Mouse (Mus musculus): ENCODE results near the gene Oser1.
"Not testable (repeated sequence)": the region's sequence is repeated elsewhere in the genome, so short reads cannot be mapped to it uniquely, and the experiment has no call there.

Oser1 gene

DNA sequence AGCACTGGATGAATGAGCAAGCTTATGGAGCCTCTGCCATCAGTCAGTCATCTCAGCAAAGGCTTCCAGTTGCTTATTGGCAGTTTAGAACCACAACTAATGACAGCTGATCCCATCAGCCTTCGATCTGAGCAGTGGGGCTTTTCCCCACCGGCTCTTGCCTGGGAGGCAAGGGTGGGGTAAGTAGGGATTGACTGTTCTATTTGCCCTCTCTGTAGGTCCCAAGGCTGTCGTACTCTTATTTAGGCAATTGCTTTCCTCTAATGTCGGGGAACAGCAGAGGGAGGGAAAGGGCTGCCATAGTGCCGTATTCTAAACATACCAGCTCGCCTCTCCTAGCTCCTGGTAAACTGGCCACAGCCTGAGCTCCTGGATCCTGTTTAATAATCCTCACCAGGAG lies at the start of gene Oser1:
TSS of gene Oser1 (minus strand) at position 101 of the 400 bp plus-strand sequence.
- in situ Hi-C loops (cut with MboI; ENCODE audit: low sequenced_read_pairs) = no loop called here

DNA sequence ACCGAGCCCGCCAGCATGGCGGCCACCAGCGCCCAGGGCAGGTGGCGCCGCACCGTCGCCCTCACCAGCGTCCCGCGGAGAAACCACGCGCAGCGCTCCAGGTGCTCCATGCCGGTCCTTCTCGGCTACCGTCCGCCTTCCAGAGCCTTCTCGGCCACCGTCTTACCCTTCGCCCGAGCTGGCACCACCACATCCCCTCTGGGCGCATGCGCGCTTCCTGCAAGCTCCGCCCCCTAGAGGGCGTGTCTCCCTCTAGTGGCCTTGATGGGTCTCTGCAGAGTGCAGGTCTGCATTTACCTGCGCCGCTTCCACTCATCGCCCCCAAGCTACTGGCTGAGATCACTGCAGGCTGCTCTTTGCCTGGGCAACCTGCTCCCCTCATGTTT lies 48.0 kb upstream of the Oser1 start, which contains the start of gene Fitm2:
TSS of gene Fitm2 (minus strand) at position 164 of the 386 bp plus-strand sequence.
- in situ Hi-C loops (cut with MboI; ENCODE audit: low sequenced_read_pairs) = no loop called here

DNA sequence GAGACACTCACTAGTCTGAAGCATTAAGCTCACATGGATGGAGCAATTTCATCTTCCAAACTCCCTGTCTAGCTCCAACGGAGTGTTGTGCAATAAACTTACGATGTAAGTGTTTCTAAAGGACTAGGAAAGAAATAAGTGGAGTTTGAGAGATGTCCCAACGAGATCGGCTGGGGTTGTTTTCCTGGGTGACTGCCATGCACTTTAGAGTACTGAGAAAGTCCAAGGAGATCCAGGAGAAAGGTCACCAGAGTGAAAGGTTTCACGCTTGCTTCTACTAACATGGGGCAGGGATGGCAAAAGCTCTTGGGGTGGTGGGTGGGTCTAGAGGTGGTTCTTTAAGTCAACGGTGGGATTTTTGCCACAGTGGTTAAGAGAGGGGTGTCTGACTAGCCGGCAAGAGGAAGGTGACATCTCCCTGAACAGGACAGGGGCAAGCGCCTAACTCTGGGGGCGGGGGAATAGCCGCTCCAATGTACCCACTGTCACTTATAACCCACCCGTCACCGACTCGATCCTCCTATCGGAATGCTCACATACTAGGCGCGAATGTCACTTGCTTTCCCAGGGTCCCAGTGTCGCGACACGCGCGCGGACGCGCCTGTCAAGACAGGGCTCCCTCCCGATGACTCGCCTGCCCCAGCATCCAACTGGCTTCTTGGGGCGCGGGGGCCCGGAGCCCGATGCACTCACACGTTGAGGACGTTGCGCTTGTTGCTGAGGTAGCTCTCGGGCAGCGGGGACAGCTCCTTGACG lies 47.4 kb upstream of the Oser1 start:
- in situ Hi-C loops (cut with MboI; ENCODE audit: low sequenced_read_pairs) = no loop called here

DNA sequence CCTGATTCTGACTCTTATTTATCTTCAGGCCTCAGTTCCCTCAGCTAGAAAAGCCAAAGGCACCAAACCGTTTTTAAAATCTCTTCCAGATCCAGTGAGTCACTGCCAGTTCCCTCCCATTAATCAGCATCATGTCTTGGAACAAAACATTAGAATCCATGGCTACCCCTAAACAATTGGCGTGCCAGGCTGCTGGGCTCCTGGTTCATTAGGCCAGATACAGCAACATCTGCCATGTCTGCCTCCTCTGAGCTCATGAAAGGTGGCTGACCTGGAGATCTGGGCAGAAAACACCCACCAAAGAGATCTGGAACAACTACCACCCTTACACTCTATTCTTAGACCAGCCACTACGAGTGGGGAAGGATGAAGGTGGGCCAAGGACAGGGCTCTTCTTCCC lies 46.6 kb upstream of the Oser1 start:
- in situ Hi-C loops (cut with MboI; ENCODE audit: low sequenced_read_pairs) = no loop called here

DNA sequence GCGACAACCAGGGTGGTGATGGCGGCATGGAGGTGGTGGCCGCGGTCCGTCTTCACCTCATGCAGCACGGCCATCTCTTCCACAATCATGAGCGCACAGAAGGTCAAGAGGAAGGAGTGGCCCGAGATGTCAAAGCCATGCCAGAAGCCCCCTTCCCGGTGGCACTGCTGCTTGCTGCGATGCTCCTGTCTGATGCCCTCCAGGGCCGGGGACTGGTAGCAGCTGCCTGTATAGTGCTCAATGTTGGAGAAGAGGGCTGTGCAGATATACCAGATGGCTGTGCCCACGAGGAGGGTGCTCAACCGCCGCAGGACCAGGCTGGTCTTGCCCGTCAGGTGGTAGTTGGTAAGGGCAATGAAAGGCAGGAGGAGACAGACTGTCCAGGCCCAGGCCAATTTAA lies 45.2 kb upstream of the Oser1 start:
- in situ Hi-C loops (cut with MboI; ENCODE audit: low sequenced_read_pairs) = no loop called here

DNA sequence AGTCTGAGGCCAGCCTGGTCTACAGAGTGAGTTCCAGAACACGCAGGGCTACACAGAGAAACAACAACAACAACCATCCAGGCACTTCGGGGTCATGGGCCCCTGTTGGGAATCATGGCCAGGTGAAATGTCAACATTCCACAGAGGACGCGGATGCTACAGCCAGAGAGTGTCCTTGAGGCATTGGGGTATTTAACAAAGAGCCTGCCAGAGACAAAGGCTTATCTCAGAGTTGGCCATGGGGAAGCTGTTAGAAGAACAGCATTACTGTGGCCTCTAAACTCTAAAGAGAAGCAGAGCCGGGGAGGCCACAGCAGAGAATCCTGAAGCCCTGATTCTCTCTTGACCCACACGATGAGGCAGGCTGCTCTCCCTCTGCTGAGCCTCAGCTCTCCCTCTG lies 44.4 kb upstream of the Oser1 start:
- in situ Hi-C loops (cut with MboI; ENCODE audit: low sequenced_read_pairs) = no loop called here

DNA sequence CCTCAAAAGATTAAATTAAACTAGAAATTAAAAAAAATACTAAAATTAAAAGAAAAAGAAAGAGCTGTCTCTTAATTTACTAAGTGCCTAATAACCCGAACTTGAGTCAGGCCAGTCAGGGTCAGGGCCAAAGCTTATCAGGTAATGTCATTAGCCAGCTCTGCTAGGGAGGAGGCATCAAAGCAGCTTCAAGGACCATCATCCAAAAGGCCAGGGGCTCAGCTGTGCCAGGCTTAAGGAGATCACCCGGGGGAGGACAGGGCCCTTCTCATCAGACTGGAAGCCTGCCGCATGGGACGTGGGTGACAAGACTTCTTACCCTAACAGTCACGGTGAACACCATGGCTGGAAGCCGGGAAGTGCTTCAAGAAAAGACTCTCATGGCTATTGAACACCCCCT lies 43.1 kb upstream of the Oser1 start:
- in situ Hi-C loops (cut with MboI; ENCODE audit: low sequenced_read_pairs) = no loop called here

DNA sequence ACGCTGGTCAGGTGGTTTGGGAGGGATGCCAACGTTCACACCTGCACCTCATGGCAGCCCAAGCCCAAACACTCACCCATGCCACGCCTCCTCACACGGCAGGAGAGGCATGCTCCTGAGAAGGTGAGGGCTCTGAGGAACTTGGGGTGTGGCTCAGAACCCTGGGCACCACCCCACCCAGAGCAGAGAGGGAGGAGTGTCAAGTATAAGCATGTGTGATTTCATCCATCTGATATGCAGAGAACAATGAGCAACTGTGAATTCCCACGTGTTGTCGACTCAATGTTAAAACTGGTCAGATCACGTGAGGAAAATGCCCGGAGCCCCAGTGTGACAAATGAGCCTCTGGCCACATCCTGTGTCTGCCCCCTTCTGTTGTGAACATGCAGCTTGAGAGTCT lies 42.3 kb upstream of the Oser1 start:
- in situ Hi-C loops (cut with MboI; ENCODE audit: low sequenced_read_pairs) = no loop called here

DNA sequence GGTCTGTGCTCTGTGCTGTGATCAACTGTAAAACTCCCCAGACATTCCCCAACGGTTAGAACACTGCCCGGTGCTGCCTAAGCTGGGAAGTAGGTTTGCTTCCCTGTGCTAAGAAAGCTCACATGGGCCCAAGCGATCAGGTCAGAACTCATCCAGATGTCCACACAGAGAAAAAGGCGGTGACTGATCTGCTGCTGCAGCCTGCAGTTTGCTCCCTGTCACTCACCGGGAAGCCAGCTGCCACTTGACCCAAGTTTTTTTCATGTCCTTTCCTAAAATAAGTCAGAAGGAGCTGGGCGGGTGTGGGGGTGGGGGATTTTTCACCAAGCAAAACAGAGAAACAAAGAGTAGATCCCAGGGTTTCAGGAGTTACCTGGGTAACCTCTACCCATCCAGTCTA lies 40.1 kb upstream of the Oser1 start:
- in situ Hi-C loops (cut with MboI; ENCODE audit: low sequenced_read_pairs) = no loop called here

DNA sequence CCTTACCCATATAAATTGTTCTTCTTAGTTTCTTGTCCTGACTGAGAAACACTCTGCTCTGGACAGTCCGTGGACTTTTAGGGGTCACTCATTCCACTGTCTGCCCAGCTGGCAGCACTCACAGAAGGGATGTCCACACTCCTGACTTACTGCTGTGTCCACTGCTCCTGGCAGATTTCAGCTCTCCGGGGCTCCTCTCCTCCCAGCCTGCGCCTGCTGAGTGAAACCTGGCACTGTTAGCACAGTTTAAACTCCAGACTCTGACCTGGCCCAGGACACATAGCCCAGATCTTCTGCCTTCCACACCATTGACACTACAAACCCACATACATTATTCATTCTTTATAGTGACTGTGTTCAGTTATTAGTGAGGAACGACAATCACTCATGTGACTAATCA lies 39.5 kb upstream of the Oser1 start:
- in situ Hi-C loops (cut with MboI; ENCODE audit: low sequenced_read_pairs) = no loop called here

DNA sequence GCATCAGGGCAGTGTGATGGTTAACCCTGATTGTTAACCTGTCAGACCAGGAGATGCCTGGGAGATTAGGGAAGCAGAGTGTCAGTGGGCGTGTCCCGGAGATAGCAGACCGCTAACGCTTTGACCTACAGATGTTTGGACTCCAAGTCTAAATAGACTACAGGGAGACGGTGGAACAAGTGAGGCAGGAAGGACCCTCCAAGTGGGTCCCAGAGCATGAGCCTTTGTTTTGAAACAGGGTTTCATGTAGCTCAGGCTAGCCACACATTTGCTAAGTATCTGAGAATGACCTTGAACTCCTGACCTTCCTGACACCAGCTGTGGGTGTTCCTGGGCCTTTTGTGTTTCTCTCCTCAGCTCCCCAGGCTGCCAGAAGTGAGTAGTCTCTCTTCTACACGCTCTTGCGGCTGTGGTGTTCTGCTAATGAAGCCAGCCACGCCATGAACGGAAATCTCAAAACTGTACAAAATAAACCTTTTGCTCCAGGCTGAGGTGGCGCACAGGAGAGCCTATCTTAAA lies 38.8 kb upstream of the Oser1 start:
- in situ Hi-C loops (cut with MboI; ENCODE audit: low sequenced_read_pairs) = no loop called here

DNA sequence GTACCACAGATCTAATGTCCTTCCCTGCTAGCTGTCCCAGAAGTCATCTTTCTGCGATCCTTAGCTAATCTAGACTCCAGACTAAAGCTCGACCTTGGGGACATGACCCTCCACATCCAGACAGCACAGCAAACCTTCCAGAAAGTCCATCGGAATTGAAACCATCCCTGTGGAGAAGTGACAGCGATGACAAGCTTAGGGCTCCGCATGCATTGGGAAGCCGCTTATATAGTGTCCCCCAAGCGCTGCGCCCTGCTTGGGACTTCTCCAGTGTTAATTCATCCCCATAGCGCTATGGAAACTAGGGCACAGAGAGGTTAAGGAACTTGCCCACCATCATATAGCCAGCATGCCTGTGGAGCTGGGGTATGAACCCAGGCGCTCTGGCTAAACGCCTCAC lies 38.3 kb upstream of the Oser1 start:
- in situ Hi-C loops (cut with MboI; ENCODE audit: low sequenced_read_pairs) = no loop called here

DNA sequence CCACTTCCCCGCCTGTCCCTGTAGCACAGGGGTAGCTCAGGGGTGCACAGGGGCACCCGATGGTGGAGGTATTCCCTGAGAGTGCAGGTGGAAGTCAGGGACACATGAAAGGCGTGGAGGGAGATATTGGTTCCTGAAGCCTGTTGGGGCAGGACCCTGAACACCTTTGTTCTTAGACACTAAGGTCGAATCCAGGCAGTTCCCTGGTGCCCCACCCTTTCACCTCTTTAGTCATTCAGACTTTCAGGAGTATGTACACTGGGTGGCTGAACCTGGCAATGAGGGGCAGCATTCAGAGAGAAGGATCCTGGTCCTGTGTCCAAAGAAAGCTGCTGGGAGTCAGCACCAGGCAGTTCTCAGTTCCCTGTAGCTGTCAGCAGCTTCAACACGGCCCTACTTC lies 37.9 kb upstream of the Oser1 start:
- in situ Hi-C loops (cut with MboI; ENCODE audit: low sequenced_read_pairs) = no loop called here

DNA sequence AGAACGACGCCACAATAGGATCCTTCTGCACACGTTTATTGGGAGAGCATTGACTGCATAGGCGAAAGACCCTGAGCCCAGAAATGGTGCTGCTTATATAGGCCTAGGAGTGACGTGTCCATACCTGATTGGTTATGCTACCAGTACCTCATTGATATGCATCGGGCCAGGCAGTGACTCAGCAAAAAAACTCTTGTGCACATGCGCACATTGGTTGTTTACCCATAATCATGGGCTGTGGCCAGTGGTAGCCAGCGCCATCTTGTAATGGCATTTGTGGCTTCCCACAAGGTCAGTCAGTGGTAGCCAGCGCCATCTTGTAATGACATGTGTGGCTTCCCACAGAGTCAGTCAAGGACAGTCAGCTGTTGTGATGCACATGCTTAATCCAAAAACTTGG lies 36.8 kb upstream of the Oser1 start:
- in situ Hi-C loops (cut with MboI; ENCODE audit: low sequenced_read_pairs) = not testable (repeated sequence)

DNA sequence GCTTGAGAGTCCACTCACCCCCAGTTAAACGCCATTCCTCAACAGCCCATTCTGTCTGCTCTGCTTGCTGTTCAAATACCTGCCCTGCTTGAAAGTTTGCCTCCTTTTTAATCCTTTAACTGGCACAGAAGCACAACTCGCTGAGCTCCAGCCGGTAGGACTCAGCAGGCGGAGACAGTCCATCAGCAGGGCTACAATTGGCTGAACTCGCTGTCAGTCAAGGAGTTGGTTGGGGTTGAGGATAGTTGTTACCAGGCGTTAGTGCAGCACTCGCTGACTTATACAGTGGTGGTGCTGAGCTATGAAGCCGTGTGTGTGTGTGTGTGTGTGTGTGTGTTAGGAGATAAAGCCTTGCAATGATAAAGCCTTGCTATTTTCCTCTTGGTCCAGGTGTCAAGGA lies 36.1 kb upstream of the Oser1 start:
- in situ Hi-C loops (cut with MboI; ENCODE audit: low sequenced_read_pairs) = no loop called here

DNA sequence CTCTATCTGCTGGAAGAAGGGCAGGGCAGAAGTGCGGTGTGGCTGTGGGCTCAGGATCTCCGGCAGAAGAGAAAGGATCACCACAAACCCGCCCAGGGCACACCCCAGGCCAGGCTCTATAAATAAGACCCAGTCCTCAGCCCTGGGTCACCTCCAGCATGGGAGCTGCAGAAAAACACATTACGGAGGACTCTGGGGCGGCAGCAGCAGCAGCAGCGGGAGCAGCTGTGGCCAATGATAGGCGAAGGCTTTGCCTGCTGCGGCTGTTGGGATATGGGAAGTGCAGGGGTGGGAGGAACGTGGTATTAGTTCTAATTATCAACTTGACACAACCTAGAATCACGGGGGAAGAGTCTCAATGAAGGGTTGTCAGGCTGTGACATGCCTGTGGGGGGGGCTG lies 34.9 kb upstream of the Oser1 start:
- in situ Hi-C loops (cut with MboI; ENCODE audit: low sequenced_read_pairs) = no loop called here

DNA sequence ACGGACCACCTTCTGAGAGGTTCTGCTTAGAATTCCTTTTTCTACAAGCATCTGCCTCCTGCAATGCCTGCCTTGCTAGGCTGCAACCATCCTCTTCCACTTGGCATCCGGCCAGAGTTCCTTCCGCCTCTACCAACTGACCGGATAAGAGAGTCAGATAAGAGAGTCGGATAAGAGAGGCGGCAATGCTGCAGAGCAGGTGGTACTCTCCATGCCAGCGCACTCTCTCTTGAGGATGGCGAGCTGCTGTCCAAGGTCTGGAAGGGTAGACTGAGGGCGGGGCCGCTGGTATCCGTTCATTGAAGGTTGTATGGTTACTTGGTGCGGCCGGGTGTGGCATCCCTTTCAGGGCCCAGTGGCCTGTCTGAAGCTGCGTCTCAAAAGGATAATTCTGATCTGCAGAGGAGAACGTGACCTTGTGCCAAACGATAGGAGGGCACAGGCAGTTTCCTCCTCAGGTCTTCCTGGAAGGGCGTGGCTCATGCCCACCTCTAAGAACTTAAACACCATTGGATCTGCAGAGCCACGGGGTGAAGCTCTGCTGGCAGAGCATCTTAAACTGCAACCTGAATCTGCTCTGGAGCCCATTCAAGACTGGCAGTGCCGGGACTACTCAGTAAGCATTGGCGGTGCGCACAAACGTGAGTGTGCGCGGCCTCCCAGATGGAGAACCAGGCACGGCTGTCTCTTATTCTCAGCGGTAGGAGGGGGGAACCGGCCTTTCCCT lies 34.2 kb upstream of the Oser1 start:
- in situ Hi-C loops (cut with MboI; ENCODE audit: low sequenced_read_pairs) = no loop called here

DNA sequence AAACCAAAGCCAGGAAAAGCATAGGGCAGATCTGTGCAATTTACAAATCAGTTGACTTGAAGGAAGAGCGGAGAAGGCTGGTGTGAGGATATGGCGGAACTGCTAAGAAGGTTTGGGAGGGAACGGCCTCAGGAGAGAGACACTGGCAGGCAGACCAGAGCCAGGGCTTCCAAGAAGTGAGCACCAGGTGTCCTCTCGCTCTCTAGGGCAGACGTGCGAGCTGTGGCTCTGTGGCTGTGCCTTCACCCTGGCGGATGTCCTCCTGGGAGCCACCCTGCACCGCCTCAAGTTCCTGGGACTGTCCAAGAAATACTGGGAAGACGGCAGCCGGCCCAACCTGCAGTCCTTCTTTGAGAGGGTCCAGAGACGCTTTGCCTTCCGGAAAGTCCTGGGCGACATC lies 28.9 kb upstream of the Oser1 start:
- in situ Hi-C loops (cut with MboI; ENCODE audit: low sequenced_read_pairs) = no loop called here

DNA sequence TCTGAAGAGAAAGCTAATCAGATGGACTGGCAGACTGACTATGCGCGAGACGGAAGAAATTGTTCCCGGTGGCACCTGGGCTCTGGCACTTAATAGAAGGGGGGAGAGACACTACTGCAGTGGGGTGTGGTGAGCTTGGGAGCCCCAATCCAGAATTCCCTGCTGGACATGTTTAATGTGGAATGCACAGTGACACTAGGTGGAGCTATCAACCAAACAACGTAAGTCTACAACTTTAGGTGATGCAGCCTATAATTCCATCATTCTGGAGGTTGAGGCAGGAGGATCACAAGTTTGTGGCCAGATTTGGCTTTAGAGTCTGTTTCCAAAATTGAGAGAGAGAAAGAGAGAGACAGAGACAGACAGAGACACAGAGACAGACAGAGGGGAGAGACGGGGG lies 28.2 kb upstream of the Oser1 start:
- in situ Hi-C loops (cut with MboI; ENCODE audit: low sequenced_read_pairs) = no loop called here

DNA sequence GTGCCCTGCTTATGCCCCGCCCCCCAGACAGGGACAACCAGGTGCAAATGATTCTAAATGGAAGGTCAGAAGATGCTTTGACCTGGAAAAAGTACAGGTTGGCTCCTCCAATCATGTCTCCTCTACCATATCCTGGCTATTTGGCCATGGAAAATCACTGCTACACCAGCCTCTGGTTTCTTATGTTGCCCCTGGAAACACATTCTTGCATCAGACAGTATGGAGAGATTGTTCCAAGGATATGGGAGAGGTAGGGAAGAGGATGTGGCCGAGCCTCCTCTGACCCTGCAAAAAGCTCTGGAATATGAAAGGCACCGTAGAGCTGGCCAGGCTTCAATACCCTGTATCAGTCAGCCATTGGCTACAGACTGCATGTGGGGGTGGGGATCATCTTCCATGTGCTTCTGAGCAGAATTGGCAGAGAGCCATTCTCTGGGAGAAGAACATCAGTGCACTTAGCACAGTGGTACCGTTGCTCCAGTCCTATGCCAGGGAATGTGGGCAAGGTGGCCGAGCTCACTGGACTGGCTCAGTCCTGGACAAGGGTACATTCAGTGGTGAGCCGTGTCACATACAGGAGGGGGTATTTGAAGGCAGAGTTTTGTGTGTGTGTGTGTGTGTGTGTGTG lies 26.3 kb upstream of the Oser1 start:
- in situ Hi-C loops (cut with MboI; ENCODE audit: low sequenced_read_pairs) = no loop called here

DNA sequence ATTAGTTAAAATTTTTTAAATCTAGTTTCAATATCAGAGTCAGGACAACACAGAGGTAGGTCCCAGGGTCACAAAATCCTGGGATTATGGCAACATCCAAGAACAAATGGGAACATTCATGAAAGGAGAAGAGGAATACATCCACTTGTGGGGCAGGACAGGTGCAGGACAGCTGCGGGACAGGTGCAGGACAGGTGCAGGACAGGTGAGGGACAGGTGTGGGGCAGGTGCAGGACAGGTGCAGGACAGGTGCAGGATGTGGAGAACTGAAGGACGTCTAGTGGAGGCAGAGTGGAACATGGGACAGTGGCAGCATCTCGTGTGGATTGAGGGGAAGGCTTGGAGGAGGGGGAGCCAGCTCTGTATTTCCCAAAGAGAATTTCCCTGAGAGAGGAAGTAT lies 24.8 kb upstream of the Oser1 start:
- in situ Hi-C loops (cut with MboI; ENCODE audit: low sequenced_read_pairs) = no loop called here

DNA sequence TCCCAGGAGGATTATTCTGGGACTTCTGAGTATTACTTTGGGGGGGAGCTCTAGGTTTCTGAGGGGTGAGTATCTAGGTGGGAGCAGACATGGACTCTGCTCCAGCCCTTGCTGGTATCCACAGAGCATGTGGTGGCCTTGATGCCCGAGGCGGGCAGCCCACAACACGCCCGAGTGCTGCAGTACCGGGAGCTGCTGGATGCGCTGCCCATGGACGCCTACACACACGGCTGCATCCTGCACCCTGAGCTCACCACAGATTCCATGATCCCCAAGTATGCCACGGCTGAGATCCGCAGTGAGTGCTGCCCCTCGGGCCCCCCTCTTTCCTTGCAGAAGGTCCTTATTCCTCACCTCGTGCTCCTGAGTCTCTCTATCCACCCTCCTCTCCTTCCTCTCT lies 22.9 kb upstream of the Oser1 start:
- in situ Hi-C loops (cut with MboI; ENCODE audit: low sequenced_read_pairs) = no loop called here

Data from CH12F3 (cell line).